Mouse (Mus musculus) spleen, adult 18-20 months (tissue): ENCODE results near the gene Sash1.

Experiments used
- DNase-seq, 2 experiments: peaks; one replicate each; pipeline ENCODE4 v3.0.0; 2022; ENCODE audit warnings: mixed read lengths in 2 of 2

The Sash1 gene

DNA sequence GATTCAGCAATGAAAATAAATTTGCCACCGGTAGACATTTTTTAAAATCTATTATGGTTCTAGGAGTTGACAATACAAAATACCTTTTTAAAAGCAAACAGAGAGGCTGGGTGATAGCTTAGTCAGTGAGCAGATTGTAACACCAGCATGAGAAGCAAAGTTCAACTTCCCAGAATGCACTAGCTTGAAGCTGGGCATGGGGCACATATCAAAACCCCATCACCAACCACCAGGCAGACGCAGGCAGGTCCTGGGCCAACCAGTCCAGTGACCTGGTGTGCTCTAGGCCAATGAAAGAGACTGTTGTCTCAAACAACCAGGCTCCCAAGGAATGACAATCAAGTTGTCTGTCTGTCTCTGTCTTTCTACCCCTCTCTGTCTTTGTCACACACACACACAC lies 98.6 kb downstream of the Sash1 start:
- DNase-seq = no peak

DNA sequence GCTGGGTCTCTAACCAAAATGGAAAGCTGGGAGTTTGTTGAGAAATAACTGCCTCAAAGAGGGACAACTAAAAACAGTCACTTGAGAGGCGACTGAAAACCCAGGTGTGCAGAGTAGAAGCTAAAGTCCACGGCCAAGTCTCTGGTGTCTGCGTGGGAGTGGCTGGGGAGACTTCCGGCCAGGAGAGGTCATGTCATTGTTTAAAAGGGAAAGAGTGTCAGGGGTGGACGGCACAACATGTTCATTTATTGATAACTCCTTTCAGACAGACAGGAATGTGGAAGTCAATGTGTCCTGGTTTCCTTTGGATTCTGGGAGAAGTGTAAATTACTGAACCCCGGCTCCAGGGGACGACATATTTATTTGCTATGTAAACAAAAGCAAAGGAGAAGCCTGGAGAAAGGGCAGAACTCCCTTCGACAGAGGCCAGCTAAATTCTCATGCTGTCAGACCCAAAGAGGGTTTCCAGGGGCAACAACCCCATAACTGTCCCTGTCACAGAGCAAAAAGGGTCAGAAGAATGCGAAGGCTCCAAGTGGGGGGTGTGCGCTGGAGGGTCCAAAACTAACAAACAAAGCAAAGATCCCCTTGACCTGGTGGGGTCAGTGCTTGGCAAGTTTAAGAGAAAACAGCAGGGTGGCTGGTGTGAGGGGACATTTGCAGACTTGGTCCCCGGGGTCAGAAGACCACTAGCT lies 100.3 kb downstream of the Sash1 start:
- DNase-seq = no peak

DNA sequence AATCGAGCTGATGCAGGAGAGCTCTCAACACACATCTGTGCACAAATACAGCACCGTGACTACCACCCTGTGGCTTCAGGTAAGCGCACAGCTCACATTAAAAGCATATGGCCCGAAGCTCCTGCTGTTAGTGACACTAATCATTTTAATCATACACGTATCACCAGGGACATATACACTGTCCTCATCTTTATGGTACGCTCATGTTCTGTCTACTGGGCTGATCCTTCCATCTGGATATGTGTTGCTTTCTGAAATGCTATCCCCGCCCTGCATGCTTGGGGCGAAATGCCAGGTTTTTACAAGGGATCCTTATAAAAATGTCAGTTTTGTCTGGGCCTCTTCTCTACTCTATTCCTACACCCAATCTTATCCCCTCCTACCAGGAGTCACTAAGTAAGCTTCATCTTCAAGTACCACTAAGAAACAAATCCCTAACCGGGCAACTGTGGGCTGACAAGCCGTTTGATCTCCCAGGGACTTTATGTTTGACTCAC lies 103.9 kb downstream of the Sash1 start:
- DNase-seq = no peak

DNA sequence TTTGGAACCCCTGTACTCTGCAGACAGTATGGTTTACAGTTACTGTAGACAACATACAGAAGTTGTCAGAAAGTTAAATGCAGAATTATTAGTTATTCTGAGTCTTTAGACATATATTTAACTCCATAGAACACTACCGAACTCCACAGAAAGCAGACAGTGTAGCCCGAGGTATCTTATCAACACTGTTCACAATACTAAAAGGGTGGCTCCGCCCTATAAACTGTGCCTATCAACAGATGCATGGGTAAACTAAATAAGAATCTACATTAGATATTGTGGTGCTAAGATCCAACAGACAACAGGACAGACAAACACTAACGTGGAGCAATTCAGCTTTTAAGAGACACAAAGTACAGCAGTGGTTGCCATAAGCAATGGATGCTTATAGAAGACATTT lies 106.0 kb downstream of the Sash1 start:
- no peak for DNase-seq

DNA sequence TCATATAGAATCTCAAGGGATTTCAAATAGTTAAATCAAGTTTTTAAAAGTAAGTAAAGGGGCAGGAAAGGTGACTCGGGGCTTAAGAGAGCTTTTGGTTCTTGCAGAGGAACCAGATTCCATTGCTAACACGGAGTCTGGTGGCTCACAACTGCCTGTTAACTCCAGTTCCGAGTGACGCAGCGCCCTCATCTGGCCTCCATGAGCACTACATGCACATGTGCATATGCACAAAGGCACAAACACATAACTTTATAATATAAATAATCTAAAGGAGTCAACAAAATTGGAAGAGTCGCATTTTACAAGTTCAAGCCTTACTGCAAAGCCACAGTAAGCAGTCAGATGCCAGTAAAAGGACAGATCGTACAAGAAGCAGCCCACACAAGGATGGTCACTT lies 107.0 kb downstream of the Sash1 start:
- no peak for DNase-seq

DNA sequence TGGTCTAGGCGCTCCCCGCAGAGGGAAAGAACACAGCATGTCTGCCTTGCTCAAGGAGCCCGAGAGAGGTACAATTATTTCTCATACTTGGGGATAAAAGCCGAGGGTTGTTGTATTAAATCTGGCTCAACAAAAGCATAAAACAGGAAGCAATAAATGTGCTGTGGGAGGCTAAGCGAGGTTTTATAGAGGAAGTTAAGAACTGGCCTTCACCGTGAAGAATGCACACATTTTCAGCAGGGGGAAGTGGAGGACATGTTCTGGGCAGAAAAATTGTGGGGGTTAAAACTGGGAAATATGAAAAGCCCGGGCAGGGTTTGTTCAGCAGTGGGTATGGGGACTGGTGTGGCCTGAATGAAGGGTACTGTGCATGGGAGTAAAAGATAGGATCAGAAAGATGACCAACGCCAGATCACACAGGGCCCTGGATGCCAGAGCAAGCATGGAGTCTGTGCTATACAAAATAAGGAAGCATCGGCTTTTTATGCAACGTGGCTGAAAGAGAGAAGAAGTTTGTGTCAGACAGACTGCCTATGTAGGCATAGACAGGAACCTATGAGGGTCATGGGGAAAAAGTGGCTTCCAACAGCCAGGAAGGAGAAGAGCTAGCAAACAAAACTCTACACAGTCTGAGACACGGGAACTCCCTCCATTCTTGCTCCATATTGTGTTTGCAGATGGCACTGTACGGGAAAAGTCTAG lies 108.2 kb downstream of the Sash1 start:
- DNase-seq = no peak

DNA sequence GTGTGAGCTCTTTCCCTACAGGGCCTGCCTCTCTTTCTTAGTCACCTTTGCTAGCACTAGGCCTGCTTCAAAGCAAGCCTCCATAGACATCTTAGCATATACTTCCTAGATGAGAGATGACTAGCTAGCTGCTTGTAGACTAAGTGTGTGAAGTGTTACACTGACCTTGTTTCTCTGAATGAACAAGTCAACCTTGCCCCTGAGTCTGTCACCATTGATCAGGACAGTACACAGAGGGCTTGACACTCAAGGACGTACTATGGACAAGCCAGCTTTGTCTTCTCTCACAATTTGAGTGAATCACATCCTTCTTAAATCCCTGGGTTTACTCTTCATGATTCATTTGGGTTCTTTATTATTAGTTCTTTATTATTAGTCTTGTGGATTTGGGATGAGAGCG lies 109.1 kb downstream of the Sash1 start:
- no peak for DNase-seq

DNA sequence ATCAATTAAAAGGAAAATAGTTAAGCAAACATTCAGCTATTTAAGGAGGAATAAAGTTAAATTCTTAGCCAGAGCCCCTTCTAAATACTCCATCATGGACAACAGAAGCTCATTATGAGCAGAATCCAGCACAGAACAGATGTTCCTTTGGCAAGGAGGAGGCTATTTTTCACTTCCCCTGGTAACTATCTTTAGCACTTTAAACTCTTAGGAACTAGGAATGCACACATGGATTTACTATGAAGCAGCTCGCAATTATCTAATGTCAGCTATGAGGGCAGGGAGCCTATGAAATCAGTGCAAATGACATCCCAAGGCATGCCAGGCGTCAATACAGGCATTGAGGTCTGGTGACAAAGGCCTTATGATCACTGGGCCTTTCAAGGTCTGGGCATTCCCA lies 110.1 kb downstream of the Sash1 start:
- DNase-seq = no peak

DNA sequence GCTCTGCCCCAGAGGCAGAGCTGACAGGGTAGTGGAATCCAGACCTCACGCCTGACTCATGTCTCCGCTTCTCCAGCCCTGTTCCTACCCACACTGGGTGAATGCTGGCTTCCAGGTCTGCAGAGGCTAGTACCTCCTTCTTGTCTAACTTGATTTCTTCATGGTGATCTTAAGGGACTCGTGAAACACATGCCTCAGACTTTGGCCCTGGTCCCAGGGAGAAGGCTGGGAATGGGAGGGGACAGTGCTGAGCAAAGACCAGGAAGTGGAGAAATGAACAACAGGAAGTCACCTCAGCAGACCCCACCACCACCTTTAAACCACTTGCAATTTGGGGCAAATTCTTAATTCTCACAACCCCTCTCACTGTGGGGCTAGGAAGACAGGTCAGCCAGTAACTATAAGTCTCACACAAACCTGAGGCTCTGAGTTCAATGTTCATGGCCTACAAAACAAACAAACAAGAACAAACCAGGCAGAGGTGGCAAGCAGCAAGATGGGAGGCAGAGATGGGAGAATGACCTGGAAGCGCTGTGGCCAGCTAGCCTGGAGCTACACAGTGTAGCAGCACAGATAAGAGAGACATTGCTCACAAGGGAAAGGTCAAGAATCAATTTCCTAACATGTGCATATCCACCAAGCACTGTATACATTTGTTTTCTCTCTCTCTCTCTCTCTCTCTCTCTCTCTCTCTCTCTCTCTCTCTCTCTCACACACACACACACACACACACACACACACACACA lies 113.2 kb downstream of the Sash1 start:
- no peak for DNase-seq

DNA sequence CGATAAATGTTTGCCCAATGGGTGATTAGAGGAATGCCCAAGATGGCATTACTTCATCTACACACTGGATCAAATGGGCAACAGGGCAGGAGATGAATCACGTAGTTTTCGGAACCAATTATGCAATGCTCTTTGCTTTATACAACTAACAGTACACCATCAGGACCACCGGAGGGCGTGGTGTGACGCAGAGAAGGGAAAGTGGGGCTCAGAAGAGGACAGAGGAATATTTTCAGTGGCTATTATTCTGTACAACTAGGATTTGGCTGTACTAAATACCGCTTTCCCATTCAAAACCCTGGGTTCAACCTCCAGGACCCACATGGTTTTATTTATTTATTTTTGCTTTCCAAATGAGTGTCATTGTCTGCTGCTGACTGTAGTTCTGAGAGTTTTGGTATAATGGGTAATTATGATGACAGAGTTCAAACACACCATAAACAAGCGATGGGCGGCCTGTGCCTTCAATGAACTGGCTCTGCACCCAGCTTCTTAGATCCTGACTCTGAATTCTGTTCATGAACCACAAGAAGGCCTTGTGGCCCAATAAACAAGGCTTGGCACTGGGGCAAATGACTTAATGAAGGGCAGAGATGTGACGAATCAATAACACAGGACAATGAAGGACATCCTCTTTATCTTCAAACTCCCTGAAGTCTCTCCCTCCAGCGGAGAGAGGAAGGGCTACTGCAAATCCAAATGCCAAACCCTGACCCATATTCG lies 114.8 kb downstream of the Sash1 start:
- DNase-seq = no peak

DNA sequence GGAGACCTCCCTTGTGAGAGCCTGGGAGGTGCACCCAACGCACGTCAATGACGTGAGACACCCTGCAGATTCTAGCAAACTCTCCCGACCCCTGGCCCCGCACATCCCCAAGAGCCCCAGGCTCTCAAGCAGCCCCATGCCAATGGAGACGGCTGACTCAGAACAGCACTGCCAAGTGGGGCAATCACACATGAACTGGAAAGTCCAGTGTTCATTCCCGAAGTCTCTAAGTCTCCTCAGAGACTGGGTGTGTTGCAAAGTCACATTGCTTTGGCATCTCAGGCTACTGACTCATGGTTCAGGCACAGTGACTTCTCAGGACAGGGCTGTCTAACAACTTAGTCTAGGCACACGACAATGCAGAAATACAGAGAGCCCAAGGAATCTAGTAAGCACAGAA lies 117.2 kb downstream of the Sash1 start:
- no peak for DNase-seq

DNA sequence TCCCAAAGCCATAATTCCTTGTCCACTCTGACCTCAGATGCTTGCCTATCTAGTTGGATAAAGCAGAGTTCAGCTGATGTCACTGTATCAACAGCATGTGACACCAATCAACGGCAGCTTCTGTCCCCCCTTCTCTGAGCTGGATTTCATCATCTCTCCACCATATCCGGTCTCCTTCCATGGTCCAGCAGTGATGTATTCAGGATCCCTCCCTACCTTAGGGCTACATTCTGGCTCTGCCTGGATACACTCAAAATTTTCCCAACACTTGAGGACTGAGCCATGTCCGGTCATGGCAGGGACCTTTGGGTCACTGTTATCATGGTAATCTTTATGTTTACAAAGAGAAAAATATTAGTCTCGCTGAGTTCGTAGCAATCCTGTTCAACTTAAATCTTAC lies 118.5 kb downstream of the Sash1 start:
- DNase-seq = no peak

DNA sequence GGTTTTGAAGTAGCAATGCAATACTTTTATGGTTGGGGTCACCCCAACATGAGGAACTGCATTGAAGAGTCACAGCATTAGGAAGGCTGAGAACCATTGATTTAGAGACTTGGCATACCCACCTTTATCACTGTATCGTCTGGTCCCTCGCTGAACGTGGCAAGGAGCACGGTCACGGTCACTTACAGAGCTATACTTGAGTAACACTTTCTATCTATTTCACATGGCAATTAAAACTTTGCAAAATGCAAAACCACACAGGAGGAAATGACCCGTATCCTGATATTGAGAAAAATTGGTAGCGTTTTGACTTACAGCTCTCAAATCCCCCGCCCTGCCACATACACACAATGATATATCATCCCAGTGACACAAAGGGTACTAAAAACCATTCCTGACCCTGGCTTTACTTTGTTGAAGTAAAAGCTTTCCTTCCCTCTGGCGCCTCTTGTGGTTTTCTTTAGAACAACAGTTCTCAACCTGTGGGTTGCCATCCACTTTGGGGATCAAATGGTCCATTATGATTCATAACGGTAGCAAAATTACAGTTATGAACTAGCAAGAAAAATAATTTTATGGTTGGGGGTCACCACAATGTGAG lies 119.8 kb downstream of the Sash1 start:
- DNase-seq = no peak

DNA sequence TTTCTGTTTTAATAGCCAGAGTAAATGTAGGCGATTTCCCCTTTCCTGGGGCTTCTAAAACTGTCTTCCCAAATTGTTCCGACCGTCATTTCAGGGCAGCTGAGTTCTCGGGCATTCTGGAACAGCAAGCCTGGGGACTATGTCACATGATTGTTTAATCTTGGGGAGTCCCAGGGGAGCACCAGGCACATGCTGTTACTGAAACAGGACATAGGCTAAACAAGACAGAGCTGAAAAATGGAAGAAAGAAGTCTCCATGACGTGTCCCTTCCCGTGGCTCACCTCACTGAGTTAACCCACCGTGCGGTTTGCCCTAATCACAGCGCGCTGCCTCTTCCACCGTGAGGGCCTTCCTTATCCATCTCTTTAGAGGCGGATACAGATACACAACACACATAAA lies 123.1 kb downstream of the Sash1 start:
- no peak for DNase-seq

DNA sequence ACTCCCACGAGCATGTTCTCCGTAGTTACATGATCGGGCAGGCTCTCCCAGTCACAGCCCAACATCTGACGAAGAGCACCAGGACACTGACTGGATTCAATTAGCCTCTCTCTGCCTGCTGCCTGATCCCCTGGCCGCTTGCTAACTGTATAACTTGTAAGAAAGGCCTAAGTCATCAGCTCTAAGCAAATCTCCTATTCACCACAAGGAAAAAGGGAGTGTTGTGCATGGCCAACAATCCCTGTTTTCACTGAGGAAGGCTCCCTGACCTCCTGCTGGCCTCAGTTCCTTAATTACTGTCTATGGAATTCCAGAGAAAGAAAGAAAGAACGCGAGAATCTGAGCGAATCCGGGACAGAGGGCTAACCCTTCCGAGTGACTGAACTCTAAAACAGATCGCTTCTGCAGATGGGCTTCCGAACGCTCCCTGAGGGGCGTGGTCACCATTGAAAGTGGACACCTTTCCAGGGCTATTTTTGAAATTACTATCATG lies 123.6 kb downstream of the Sash1 start:
- DNase-seq = no peak

DNA sequence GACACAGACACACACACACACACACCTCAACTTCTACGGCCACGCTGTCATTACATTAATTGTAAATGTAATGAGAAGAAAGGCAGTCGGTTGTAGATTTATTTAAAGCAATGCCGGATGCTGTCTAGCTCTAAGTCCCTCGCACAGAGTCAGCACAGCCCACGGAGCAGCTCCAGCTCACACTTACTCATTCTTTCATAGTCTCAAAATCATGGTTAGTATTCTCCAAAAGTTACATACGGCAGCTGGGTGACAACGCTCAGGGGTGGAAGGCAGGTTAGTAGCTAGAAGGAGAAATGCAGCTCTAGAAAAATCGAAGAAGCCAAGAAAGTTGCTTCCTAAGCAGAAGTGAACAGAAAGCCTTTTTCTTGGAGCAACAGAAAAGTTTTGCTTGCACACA lies 124.2 kb downstream of the Sash1 start:
- DNase-seq = no peak

DNA sequence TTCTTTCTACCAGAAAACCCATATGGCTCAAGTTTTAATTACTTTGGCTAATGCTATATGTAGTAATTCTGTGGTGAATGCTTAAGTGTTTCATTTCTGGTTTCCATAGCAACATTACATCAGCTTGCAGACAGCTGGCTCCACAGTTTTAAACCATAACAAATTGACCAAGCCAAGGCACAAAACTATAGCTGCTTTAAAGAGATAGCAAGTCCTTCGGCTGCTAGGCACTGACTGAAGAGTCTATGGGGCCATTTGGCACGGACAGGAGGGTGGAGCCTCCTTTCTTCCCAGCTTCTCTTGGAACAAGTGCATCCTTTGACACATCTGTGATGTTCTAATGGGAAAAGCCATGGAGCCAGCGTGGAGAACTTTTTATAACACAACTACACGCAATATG lies 125.3 kb downstream of the Sash1 start:
- no peak for DNase-seq

DNA sequence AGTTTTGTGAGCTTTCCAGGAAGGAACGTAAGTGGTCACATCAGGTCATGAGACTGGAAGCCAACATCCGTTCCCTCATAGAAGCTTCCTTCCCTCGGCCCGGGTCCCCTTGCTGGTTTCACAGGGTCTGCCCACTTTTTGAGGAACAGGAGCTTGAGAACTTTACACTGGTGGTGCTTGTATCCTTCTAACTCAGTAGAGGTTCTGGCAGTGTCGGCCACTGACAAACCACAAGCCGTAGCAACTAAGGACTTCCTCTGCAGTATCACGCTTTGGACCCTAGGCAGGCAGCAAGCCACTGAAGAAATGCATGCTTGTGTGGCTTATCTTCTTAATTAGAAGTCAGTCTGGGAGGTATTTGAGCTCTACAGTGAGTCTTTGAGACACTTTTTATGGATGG lies 126.6 kb downstream of the Sash1 start:
- no peak for DNase-seq

DNA sequence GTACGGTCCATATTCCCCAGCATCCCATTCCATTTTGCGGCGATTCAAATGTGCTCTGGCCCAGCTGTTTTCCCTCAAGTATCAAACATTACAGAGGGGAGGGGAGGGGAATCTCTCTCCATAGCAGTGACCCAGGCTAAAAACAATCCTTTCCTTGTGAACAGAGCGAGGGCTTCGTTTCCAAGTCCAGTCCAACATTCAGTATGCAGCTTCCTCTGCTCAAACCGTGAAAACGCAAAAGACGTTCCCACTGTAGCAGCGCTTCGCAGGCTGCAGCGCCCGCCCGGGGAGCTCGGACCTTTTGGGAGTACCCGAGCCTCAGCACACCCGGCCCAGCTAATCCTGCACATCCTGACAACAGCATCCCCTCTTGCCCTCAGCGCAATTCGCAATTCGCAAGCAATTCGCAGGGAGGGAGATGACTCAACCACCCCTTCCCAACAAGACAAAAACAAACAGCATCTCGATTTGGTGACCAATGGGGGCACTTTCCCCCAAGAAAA lies 128.4 kb downstream of the Sash1 start:
- no peak for DNase-seq

DNA sequence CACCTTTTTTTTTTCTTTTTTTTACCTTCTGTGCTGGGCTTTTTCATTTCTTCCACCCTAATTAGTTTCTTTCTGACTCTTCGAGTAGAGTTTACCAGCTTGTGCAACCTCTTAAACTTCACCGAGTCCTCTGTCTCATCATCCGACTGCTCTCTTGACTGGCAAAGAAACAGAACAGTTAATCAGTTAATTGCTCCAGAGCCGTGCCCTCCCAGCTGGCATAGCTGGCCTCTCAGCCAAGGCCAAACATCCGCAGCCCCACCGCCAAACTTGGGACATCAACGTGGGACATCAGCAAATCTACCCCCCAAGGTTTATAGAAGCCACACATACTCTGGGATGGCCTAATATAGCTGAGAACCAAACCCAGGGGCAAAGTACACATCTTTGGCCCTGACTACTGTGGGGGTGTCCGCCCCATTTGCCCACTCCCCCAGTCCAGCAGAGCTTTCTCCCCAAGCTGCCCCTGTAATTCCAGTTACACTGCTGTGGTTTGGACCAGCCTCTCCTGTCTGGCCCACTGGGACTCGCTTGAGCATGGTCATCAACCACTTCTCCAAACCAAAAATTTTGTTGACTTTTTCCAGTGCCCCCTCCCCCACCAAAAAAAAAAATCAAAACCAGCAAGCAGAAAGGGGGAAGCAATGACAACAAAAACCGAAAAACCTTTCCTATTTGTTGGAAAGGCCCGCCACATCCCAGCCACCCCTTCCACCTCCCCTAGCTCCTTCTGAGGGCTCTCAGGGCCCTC lies 129.1 kb downstream of the Sash1 start:
- DNase-seq = no peak

DNA sequence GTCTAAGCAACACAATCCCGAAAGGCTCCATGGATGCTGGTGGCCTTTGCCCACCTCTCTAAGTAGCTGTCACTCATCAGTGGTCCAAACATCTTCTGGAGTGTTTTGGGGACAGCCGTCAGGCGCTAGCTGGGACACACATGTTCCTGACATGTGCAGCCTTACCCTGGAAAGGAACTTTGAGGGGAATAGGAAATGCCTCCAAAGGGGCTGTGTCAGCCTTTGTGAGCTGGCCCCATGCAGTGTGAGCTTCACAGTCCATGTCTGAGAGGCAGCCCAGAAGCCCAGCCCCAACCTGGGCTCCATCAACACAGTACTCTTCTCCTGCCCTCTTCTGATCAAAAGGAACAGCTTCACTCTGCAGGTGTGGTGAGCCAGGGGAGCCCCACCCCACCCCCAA lies 132.5 kb downstream of the Sash1 start:
- DNase-seq = no peak

DNA sequence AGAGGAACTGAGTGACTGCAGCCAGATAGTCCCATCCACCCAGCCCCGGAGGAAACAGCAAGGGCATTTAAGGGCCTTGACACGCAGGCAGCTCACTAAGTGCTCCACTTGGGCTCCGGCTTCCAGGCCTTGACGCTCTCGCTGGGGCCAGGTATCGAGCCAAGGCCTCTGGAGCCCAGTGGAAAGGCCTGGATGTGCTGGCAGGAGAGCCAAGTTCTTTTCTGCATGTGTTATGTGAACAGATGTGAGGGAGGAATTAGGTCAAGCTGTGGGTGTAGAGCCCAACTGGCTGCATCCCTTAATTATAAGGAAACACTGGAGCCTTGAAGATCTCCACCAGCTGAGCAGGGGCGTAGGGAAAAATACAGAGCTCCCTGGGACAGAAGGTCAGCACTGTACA lies 133.4 kb downstream of the Sash1 start:
- DNase-seq = no peak
